Mouse (Mus musculus) liver, embryonic 14.5 days (tissue): ENCODE results near the gene Wdr20rt.

Source experiments
- CTCF ChIP-seq: IDR thresholded peaks from 2 replicates; pipeline ENCODE4 v1.5.1; 2016; ENCODE audit warnings: antibody characterized with exemption, low read depth, control low read depth
- EP300 ChIP-seq: IDR thresholded peaks from 2 replicates; pipeline ENCODE4 v1.6.1; 2016; ENCODE audit warnings: antibody characterized with exemption, low read depth

- TF ChIP-seq CTCF (no peak), EP300 (no peak)
Observed at GRCm38 (mm10) chr12:65189213-65189612, 36.1 kb upstream of the Wdr20rt start.
